Mouse (Mus musculus) cerebellum, adult 2 months (tissue): Measurements from ENCODE around the gene Ip6k1. TPM values are rescaled to one million over a fixed set of nuclear protein-coding genes. Genes with fewer than 3 reads are reported as not detected.

Experiments
- DNase-seq, 2 experiments: peaks; one replicate each; pipeline ENCODE4 v3.0.0; 2021
- H3K27ac ChIP-seq: fragments of 200-500 bp; 2 replicates; pipeline ENCODE4 v1.5.1; 2012; ENCODE audit warnings: low read length, control low read depth, inconsistent platforms; ENCODE audit not compliant: insufficient read depth
- H3K27me3 ChIP-seq: fragments of 200-500 bp; 2 replicates; pipeline ENCODE4 v1.6.1; 2012; ENCODE audit warnings: inconsistent platforms, mild to moderate bottlenecking, low read length, moderate library complexity; ENCODE audit not compliant: control insufficient read depth, insufficient read depth
- H3K4me1 ChIP-seq: fragments of 200-500 bp; 2 replicates; pipeline ENCODE4 v1.6.1; 2011; ENCODE audit warnings: low read length; ENCODE audit not compliant: control insufficient read depth, insufficient read depth
- H3K4me3 ChIP-seq: fragments of 200-500 bp; replicated peaks from 2 replicates; pipeline ENCODE3; 2011; ENCODE audit warnings: mild to moderate bottlenecking, low read depth, low read length, control low read depth; ENCODE audit not compliant: insufficient read depth
- CTCF ChIP-seq: fragments of 200-500 bp; IDR thresholded peaks from 2 replicates; pipeline ENCODE4 v1.5.1; 2011; ENCODE audit warnings: low read depth, mild to moderate bottlenecking, control low read depth, low read length, moderate library complexity, borderline replicate concordance; ENCODE audit not compliant: insufficient read depth
- POLR2A ChIP-seq: fragments of 200-500 bp; IDR thresholded peaks from 2 replicates; pipeline ENCODE4 v1.6.1; 2011; ENCODE audit warnings: low read length, control low read depth, borderline replicate concordance; ENCODE audit not compliant: insufficient read depth
- WGBS: fragments of 180-500 bp; shearing (Covaris S2); methylation state at CpG from one replicate; pipeline ENCODE4 v1.1.7; 2018; 5-methylcytosine and 5-hydroxymethylcytosine counted together
- polyA plus RNA-seq: library from polyadenylated mRNA; depleted of rRNA; stranded (reverse); fragments of >200 nt; gene quantifications from 2 replicates; pipeline ENCODE4 v1.2.3, GENCODE M21; 2012

Gene Ip6k1
- polyA plus RNA-seq, 1 experiment: 191 TPM

GRCm38 (mm10) chr9:107984052-107984753, 18.1 kb upstream of the Ip6k1 start:
- H3K4me3 ChIP-seq: no peak overlapping the region
- DNase-seq: no peak
- 86% methylated on average over 19 of the region's 19 CpGs for WGBS
- TF ChIP-seq POLR2A: no peak
- TF ChIP-seq CTCF: no peak
- H3K4me1 ChIP-seq: peaks cover 6% of the 10 kb centered on the region; the same call in 1 of the 2 replicates
- no peaks in the 10 kb centered on the region for H3K27me3 ChIP-seq
- H3K27ac ChIP-seq: 0 out of 2 replicates have a peak overlapping the region, but pooled peaks have one; percentile 47

GRCm38 (mm10) chr9:107984754-107985055, 17.6 kb upstream of the Ip6k1 start:
- DNase-seq: no peak
- H3K27ac ChIP-seq: no peak overlapping the region
- H3K4me3 ChIP-seq: no peak overlapping the region
- no peak for TF ChIP-seq CTCF
- no peak for TF ChIP-seq POLR2A
- 91% methylated on average over 9 of the region's 9 CpGs for WGBS
- H3K4me1 ChIP-seq: peaks cover 6% of the 10 kb centered on the region; the same call in 1 of the 2 replicates
- H3K27me3 ChIP-seq: no peaks in the 10 kb centered on the region

DNA sequence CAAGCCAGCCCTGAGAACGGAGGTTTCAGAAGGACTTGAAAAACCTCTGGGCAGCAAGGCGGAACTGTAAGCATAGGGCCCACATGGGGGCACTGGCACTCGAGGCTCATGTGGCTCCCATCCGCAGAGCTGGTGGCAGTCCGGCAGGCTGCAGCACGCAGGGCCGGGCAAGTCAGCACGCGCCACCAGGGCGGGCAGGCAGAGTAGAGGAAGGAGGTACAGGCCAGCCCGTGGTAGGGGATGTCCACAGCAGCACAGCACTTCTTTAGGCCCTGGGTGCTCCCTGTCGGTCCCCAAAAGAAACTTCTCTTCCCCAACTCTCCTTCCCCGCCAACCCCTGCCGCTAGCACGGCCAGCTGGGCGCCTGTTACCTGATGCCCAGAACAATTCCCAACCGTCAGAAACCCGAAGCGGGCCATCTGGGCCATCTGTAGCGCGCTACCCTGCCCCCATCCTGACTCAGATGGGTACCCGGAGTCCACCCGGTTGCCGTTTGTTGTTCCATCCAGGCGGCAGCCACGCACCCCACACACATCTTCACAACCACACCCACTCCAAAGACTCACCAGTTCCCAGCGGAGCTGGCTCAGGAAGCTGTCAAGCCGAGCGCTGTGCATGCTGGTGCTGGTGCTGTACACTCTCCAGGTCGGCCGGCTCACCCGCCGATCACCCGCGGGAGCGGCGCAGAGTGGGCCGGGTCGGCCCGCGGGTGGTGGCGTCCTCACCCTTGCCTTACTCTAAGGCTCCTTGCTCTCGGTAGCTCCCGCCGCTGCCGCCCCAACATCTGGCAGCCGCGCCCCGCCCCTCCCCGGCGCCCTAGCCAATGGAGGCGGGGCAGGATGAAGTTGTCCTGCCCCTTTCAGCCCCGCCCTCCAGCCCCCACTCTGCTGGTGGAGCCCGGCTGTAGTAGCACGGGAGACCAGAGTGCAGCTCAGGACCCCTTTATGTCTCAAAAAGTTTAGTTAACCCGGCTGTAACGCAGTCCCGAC, 16.9 kb upstream of the Ip6k1 start, which contains the start of gene Inka1:
Gene Inka1, minus strand, starts transcription at position 749 of the 989 bp plus-strand sequence.
- TF ChIP-seq CTCF (no peak), POLR2A (no peak)
- H3K27ac ChIP-seq: no peak within 1 kb of the TSS
- H3K4me1 ChIP-seq: peaks cover 6% of the 10 kb centered on the region; the same call in 1 of the 2 replicates
- 3% methylated on average over 58 of the region's 58 CpGs for WGBS
- DNase-seq: peak; percentile 71 to 72
- peak within 1 kb of the TSS; percentile 57 for H3K4me3 ChIP-seq
- no peaks in the 10 kb centered on the region for H3K27me3 ChIP-seq

- H3K4me3 ChIP-seq: no peak overlapping the region
- WGBS: 7% methylated on average over 18 of the region's 18 CpGs
- TF ChIP-seq CTCF (peak; percentile 94), POLR2A (no peak)
- peak; percentile 75 to 82 for DNase-seq
- no peak overlapping the region for H3K27ac ChIP-seq
- H3K27me3 ChIP-seq: no peaks in the 10 kb centered on the region
- H3K4me1 ChIP-seq: peaks cover 6% of the 10 kb centered on the region; the same call in 1 of the 2 replicates
These were observed 15.9 kb upstream of the Ip6k1 start for GRCm38 (mm10) chr9:107986376-107986775.

DNA sequence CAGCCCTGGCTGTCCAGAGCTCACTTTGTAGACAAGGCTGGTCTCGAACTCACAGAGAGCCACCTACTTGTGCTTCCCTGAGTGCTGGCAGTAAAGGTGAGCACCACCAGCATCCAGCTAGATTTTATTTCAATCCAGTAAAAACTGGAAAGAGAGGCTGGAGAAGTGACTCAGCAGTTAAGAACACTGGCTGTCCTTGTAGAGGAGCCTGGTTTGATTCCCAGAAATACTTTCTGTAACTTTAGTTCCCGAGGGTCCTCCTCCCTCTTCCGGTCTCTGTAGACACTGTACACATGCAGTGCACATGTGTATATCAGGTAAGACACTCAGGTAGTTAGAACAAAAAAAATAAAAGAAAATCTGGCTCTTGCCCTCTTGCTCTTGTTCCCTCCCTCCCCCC, 14.4 kb upstream of the Ip6k1 start:
- Histone ChIP-seq H3K27ac (no peak overlapping the region), H3K4me1 (peaks cover 3% of the 10 kb centered on the region; the same call in 1 of the 2 replicates), H3K27me3 (no peaks in the 10 kb centered on the region), H3K4me3 (no peak overlapping the region)
- no peak for TF ChIP-seq CTCF
- no peak for TF ChIP-seq POLR2A
- 78% methylated on average over 3 of the region's 3 CpGs for WGBS
- no peak for DNase-seq

DNA sequence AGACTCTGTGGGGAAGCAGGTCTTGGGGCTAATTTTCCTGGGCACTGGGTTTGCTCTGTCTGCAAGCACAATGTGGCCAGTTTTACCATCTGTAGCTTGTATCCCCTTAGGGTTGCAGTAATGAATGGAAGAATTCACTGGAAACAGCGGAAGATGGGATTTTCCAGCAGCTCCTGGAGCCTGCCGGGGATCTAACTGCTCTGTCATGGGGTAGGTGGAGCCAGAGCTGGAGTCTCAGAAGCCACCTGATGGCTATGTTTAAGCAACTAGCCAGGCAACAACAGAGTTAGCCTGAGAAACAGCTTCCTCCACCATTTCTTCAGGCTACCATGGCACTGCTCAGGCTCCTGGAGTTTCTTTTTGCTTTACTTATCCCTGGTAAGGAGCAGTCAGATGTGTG, 10.1 kb upstream of the Ip6k1 start, which contains the start of gene Cdhr4:
Gene Cdhr4, plus strand, starts transcription at position 301 of the 400 bp plus-strand sequence.
- TF ChIP-seq CTCF (no peak), POLR2A (no peak)
- Histone ChIP-seq H3K4me1 (no peaks in the 10 kb centered on the region), H3K4me3 (no peak within 1 kb of the TSS), H3K27me3 (no peaks in the 10 kb centered on the region), H3K27ac (no peak within 1 kb of the TSS)
- no peak for DNase-seq
- WGBS: 26% methylated on average over 2 of the region's 2 CpGs

- Histone ChIP-seq H3K27ac (no peak overlapping the region), H3K27me3 (no peaks in the 10 kb centered on the region), H3K4me3 (no peak overlapping the region), H3K4me1 (no peaks in the 10 kb centered on the region)
- no peak for DNase-seq
- no peak for TF ChIP-seq CTCF
- no peak for TF ChIP-seq POLR2A
- WGBS: 84% methylated on average over 11 of the region's 11 CpGs
These were observed 9.3 kb upstream of the Ip6k1 start for GRCm38 (mm10) chr9:107993013-107993412.

DNA sequence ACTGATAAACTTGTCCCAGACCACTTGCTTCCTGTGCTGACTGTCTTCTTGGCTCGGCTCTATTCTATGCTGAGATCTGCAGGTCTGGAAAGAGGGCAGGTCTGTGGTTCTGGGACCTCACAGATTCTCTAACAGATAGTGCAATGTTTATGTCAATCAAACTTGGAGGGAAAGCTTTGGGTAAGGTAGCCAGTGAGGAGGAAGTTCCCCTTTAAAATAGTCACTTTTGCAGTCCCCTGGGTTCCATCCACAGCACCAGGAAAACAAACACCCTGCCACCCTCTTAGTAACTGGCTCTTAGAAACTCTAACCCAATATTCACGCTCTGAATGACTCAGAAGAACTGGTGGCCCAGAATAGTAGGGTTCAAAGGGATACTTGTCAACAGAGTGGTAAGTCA, 7.8 kb upstream of the Ip6k1 start:
- WGBS: 75% methylated on average over 2 of the region's 2 CpGs
- no peaks in the 10 kb centered on the region for H3K27me3 ChIP-seq
- H3K4me1 ChIP-seq: no peaks in the 10 kb centered on the region
- no peak overlapping the region for H3K4me3 ChIP-seq
- no peak for DNase-seq
- TF ChIP-seq POLR2A (no peak), CTCF (no peak)
- no peak overlapping the region for H3K27ac ChIP-seq
